Mouse (Mus musculus) hindbrain, postnatal 0 days (tissue): ENCODE results near the gene Mettl24. TPM values are rescaled to one million over a fixed set of nuclear protein-coding genes. Genes with fewer than 3 reads are reported as not detected.

Experiments used
- ATAC-seq: fragments of 200-750 bp; cut with Nextera tagmentation; 2 replicates; pipeline ENCODE4 v1.8.0; 2017; ENCODE audit warnings: mild to moderate bottlenecking, moderate TSS enrichment, moderate library complexity
- DNase-seq: peaks from one replicate; pipeline ENCODE4 v3.0.0-alpha.2; 2015; ENCODE audit warnings: low spot score
- H3K27ac ChIP-seq: fragments of 300-500 bp; sonication (generic); 2 replicates; pipeline ENCODE4 v1.5.1; 2014; ENCODE audit warnings: mild to moderate bottlenecking
- H3K27me3 ChIP-seq: fragments of 300-500 bp; sonication (generic); 2 replicates; pipeline ENCODE4 v1.6.1; 2014; ENCODE audit warnings: low read length, mixed read lengths; ENCODE audit not compliant: insufficient read depth
- H3K36me3 ChIP-seq: fragments of 300-500 bp; sonication (generic); 2 replicates; pipeline ENCODE4 v1.6.1; 2014; ENCODE audit warnings: low read length, mixed read lengths; ENCODE audit not compliant: insufficient read depth
- H3K4me1 ChIP-seq: fragments of 300-500 bp; sonication (generic); 2 replicates; pipeline ENCODE4 v1.6.1; 2014; ENCODE audit warnings: antibody characterized with exemption, low read length, mixed read lengths; ENCODE audit not compliant: insufficient read depth
- H3K4me2 ChIP-seq: fragments of 300-500 bp; sonication (generic); 2 replicates; pipeline ENCODE4 v1.6.1; 2014; ENCODE audit warnings: low read depth, mild to moderate bottlenecking, low read length, moderate library complexity, mixed read lengths
- H3K4me3 ChIP-seq: fragments of 300-500 bp; sonication (generic); 2 replicates; pipeline ENCODE4 v1.5.1; 2014; ENCODE audit warnings: low read length
- H3K9ac ChIP-seq: fragments of 300-500 bp; sonication (generic); replicated peaks from 2 replicates; pipeline ENCODE4 v1.6.1; 2014; ENCODE audit warnings: mild to moderate bottlenecking, low read length, moderate library complexity, mixed read lengths
- H3K9me3 ChIP-seq: fragments of 300-500 bp; sonication (generic); 2 replicates; pipeline ENCODE4 v1.6.1; 2016; ENCODE audit warnings: low read length, mixed read lengths
- CTCF ChIP-seq: IDR thresholded peaks from 2 replicates; pipeline ENCODE4 v1.5.1; 2016; ENCODE audit warnings: antibody characterized with exemption, control low read depth, low read depth
- WGBS: fragments of 180-500 bp; shearing (Covaris S2); extraction: QIAGEN DNeasy Blood & Tissue Kit; methylation state at CpG from one replicate; pipeline ENCODE4 v1.1.7; 2014; 5-methylcytosine and 5-hydroxymethylcytosine counted together
- polyA plus RNA-seq: library from polyadenylated mRNA; unstranded; fragments of >200 nt; fragmentation: Nextera tagmentation; extraction: Ambion mirVana; gene quantifications from 2 replicates; pipeline ENCODE4 v1.2.1, GENCODE M21; 2015
- total RNA-seq: library from RNA; depleted of rRNA; stranded (reverse); fragments of >200 nt; gene quantifications from 2 replicates; pipeline ENCODE4 v1.2.3, GENCODE M21; 2014

Gene Mettl24
- total and polyA plus RNA-seq, 2 experiments from 2014 or later: 1.1 TPM; not detected in 1

DNA sequence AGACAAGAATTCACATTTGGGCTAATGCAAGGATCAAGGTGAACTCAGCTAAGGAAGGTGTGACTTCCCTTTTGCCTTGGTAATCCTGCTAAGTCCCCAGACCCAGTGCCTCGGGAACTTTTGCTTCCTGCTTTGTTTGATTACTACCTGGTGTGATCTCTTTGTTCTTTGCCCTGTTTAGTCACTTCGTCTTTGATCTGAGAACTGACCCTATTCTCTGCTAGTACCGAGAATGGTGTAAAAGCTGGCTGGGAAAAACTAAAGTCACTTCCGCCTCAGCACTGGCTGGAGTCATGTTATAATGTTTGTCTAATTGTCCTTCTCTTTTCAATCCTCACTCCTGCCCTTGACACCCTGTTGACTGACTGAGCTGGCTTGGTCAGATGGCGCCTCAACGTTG is 133.4 kb downstream of the Mettl24 start:
- Histone ChIP-seq H3K27ac (no peak overlapping the region), H3K4me3 (no peak overlapping the region), H3K36me3 (no peaks in the 10 kb centered on the region), H3K27me3 (no peaks in the 10 kb centered on the region), H3K9me3 (no peaks in the 10 kb centered on the region), H3K4me1 (no peaks in the 10 kb centered on the region), H3K4me2 (no peak overlapping the region), H3K9ac (no peak overlapping the region)
- ATAC-seq (no peak), DNase-seq (no peak)
- TF ChIP-seq CTCF: no peak
- 55% methylated on average over 6 of the region's 6 CpGs for WGBS

DNA sequence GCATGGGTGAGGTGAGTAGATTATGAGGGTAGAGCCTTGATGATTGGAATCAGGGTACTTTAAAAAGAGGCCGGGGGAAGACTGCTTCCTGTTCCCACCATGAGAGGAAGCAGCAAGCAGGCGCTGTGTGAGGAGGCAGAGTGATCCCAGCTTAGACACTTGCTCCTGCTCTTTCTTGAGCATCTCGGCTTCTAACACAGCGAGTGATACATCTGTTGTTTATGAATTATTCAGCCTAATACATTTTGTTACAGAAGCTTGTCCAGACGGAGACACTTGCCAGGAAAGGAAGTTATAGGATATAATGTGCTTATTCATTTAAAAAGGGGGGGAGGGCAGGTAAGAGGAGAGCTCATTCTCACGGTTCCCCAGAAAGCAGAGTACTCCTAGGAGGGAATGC is 142.9 kb downstream of the Mettl24 start:
- no peaks in the 10 kb centered on the region for H3K36me3 ChIP-seq
- no peak overlapping the region for H3K4me3 ChIP-seq
- 66% methylated on average over 6 of the region's 6 CpGs for WGBS
- ATAC-seq: no peak
- H3K27me3 ChIP-seq: no peaks in the 10 kb centered on the region
- DNase-seq: no peak
- H3K4me2 ChIP-seq: no peak overlapping the region
- TF ChIP-seq CTCF: no peak
- no peak overlapping the region for H3K9ac ChIP-seq
- H3K27ac ChIP-seq: no peak overlapping the region
- no peaks in the 10 kb centered on the region for H3K9me3 ChIP-seq
- no peaks in the 10 kb centered on the region for H3K4me1 ChIP-seq

DNA sequence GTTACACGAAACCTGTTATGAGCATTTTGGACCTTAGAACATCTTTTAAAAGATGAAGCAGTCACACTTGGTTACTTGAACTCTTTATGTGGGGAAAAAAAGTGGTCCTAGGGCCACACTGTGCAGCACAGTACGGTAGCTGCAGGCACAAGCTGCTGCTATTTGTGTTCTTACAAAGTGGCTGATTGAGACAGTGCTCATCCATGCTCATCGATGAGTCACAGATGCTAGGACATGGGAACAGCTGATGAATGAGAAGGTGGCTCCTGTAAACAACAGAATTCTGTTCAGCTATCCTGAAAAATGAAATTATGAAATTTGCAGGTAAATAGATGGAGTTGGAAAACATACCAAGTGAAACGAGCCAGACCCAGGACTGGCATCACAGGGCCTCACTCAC is 144.6 kb downstream of the Mettl24 start:
- H3K4me1 ChIP-seq: no peaks in the 10 kb centered on the region
- 85% methylated on average over 4 of the region's 4 CpGs for WGBS
- H3K36me3 ChIP-seq: no peaks in the 10 kb centered on the region
- H3K9me3 ChIP-seq: no peaks in the 10 kb centered on the region
- H3K4me2 ChIP-seq: no peak overlapping the region
- no peak for ATAC-seq
- no peak for TF ChIP-seq CTCF
- no peaks in the 10 kb centered on the region for H3K27me3 ChIP-seq
- no peak overlapping the region for H3K27ac ChIP-seq
- no peak for DNase-seq
- H3K9ac ChIP-seq: no peak overlapping the region
- no peak overlapping the region for H3K4me3 ChIP-seq

DNA sequence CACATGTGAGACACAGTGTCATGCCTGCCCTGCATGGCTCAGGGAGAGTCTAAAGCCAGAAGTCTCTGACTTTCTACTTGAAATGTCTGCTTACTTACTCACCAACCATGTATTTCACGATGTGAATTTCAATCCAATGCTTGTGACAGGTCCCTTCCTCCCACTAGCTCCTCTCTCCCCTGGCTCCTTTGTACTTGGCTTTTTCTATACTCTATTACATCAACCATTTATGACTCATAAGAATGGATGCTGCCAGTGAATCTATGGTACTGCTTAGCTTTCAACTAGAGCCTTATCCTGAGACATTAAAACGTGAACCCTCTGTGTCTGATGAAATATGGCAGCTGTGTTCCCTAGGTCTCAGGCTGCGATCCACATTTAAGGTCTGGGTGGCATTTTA is 147.2 kb downstream of the Mettl24 start:
- H3K4me3 ChIP-seq: no peak overlapping the region
- WGBS: 90% methylated on average over 3 of the region's 3 CpGs
- no peak for TF ChIP-seq CTCF
- H3K9me3 ChIP-seq: no peaks in the 10 kb centered on the region
- H3K27ac ChIP-seq: no peak overlapping the region
- no peak overlapping the region for H3K4me2 ChIP-seq
- ATAC-seq (no peak), DNase-seq (no peak)
- no peak overlapping the region for H3K9ac ChIP-seq
- no peaks in the 10 kb centered on the region for H3K27me3 ChIP-seq
- no peaks in the 10 kb centered on the region for H3K4me1 ChIP-seq
- H3K36me3 ChIP-seq: peaks cover 12% of the 10 kb centered on the region; the same call in 1 of the 2 replicates

DNA sequence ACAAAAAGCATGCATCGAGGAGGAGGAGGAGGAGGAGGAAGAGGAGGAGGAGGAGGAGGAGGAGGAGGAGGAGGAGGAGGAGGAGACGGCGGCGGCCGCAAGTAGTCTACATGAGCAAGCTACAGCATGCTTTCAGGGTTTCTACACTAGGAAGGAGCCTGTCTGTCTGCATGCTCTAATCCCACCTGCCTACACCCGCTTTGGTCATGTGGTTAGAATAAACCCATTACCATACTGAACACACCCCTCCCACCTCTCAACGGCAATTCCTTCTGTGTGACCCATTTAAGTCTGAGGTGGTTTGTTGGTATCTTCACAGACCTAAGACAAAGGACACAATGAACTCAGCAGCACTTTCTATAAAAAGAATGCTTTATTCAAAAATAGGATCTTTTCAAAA is 148.2 kb downstream of the Mettl24 start:
- DNase-seq (no peak), ATAC-seq (no peak)
- Histone ChIP-seq H3K9me3 (no peaks in the 10 kb centered on the region), H3K4me2 (no peak overlapping the region), H3K36me3 (peaks cover 17% of the 10 kb centered on the region; the same call in 1 of the 2 replicates), H3K9ac (no peak overlapping the region), H3K27ac (no peak overlapping the region), H3K27me3 (no peaks in the 10 kb centered on the region), H3K4me1 (no peaks in the 10 kb centered on the region), H3K4me3 (no peak overlapping the region)
- no peak for TF ChIP-seq CTCF
- WGBS: 90% methylated on average over 6 of the region's 7 CpGs

DNA sequence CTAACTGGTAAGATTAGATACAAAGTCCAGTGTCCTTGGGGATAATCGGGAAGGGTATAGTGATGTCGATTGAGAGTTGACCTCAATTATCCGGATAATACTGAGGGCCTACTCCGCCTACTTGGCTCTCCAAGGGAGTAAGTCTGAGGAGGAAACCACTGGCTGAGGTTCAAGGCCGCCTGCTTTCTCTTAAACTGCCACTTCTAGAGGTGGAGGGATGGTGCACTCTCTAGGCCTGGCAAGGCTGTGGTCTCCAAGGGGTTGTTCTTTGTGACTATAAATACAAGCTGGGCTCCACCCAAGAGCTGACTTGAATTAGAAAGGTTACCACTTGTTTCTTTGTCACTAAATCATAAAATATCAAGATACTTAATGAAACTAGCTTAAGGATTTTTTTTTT is 157.0 kb downstream of the Mettl24 start:
- no peak overlapping the region for H3K27ac ChIP-seq
- H3K36me3 ChIP-seq: peaks cover 27% of the 10 kb centered on the region
- no peak overlapping the region for H3K4me3 ChIP-seq
- 84% methylated on average over 5 of the region's 5 CpGs for WGBS
- H3K9ac ChIP-seq: no peak overlapping the region
- DNase-seq (no peak), ATAC-seq (no peak)
- no peaks in the 10 kb centered on the region for H3K27me3 ChIP-seq
- H3K4me2 ChIP-seq: no peak overlapping the region
- no peak for TF ChIP-seq CTCF
- H3K4me1 ChIP-seq: no peaks in the 10 kb centered on the region
- H3K9me3 ChIP-seq: no peaks in the 10 kb centered on the region

DNA sequence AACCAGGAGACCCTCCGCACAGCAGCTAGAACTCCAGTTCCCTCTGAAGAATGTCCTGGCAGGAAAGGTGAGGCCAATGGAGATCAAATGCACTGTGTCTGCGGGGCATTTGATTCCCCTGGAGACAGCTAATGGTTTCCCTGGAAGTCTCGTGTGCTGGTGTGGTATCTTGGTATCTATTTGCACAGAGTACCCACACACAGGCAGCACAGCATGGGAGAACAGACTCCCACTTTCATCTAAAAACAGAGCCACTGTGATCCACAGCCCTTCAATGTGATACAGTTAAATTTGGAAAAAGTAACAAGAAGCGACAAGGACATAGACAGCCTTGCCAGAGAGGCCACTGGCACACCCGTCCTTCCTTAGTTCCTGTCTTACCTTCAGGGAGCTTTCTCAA is 160.8 kb downstream of the Mettl24 start:
- H3K4me2 ChIP-seq: no peak overlapping the region
- H3K4me3 ChIP-seq: no peak overlapping the region
- no peaks in the 10 kb centered on the region for H3K9me3 ChIP-seq
- H3K9ac ChIP-seq: no peak overlapping the region
- H3K27ac ChIP-seq: no peak overlapping the region
- no peak for TF ChIP-seq CTCF
- ATAC-seq (no peak), DNase-seq (no peak)
- 75% methylated on average over 5 of the region's 5 CpGs for WGBS
- H3K4me1 ChIP-seq: no peaks in the 10 kb centered on the region
- no peaks in the 10 kb centered on the region for H3K27me3 ChIP-seq
- peaks cover 20% of the 10 kb centered on the region for H3K36me3 ChIP-seq

DNA sequence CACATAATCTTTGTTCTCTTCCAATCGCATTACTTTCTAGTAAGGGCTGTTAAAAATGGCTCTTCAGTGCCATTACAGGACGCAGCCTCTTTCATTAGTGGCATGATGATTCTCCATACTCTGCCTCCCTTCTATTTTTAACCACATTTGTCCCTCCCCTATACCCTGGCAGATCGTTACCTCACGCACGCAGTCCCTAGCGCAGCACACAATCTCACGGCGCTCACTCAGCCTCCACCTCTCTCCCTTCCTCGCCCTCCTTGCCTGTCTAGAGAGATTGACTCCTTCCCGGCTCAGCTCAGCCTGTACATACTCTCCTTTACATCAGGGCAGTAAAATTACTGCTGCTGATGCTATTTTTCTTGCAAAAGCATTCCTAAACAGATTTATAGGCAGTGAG is 161.5 kb downstream of the Mettl24 start:
- DNase-seq: no peak
- Histone ChIP-seq H3K4me3 (no peak overlapping the region), H3K4me1 (no peaks in the 10 kb centered on the region), H3K9ac (no peak overlapping the region), H3K27me3 (no peaks in the 10 kb centered on the region), H3K27ac (no peak overlapping the region), H3K36me3 (peaks cover 20% of the 10 kb centered on the region), H3K4me2 (no peak overlapping the region), H3K9me3 (no peaks in the 10 kb centered on the region)
- no peak for TF ChIP-seq CTCF
- ATAC-seq: peak; percentile 62; the same call in 1 of the 2 replicates
- WGBS: 75% methylated on average over 10 of the region's 10 CpGs
